Mouse (Mus musculus): ENCODE measurements at regions not wholly inside any gene's neighbourhood (a gene's known extent, or its start where the extent isn't known, plus 50 kb on each side); places are given as distances from the start of the nearest gene placed in this dataset.

DNA sequence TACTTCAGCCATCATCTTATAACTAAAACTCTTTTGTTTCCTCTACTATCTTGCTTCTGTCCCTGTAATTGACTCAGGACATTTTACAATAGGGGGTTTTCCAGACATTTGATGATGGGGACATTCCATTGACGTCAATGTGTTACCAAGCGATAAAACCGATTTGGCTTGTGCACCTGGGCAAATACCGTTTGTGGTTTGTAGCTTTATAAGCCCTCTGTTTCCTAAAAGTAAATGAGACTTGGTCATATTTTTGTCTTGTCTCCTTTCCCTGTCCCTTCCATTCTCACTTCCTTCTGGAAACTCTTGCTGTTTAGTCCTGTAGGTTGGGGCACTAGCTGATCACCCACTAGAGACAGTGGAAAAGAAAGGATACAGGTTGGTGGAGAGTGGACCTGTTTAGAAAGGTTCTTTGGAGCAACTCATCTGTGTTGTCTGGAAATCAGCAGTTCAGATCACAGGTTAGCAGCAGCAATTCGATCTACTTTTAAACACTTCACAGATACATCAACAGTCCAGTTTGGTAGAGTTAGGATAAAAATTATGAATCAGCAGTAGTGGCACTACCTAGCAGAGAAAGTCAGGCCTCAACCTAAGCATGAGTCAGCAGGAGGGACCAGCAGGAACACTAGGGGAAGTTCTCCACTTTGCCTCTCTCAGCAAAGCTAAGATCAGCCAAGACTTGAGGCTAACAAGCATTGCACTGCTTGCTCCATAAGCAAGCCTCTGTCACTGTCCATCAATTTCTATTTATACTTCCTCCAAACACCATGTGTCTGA, 156.6 kb downstream of the Tmem161b start:
- TF ChIP-seq CTCF (IDR thresholded peaks at IDR 0.05) (no peak), EP300 (IDR thresholded peaks at IDR 0.05; ENCODE audit: insufficient read depth, low read depth, low read length) (no peak), POLR2A (IDR thresholded peaks at IDR 0.05; ENCODE audit: insufficient read depth, low read depth, low read length) (no peak)
